Mouse (Mus musculus) kidney, postnatal 4 days (tissue): ENCODE results near the gene Gsx1.

ENCODE experiments used
- DNase-seq, 2 experiments: peaks; one replicate each; pipeline ENCODE4 v3.0.0; 2021; ENCODE audit warnings: mixed read lengths in 2 of 2

Gsx1 gene

DNA sequence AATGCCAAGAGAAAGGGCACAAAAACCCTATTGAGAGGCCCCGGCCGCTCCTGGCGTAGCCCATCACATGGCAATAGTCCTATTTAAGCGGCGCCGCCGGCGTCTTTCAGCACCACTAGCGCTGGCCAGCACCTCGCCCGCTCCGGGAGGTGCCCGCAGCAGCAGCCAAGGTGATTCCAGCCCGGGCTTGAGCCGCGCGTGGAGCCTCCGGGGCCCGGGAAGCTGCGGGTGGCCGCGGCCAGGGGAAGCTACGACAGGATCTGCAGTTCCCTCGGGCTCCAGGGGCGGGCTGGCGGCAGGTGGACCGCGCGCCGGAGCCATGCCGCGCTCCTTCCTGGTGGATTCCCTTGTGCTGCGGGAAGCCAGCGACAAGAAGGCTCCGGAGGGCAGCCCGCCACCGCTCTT is at the start of gene Gsx1:
Gsx1 (plus strand) TSS at position 126 of the 405 bp plus-strand sequence.
- peak; percentile 87 to 89 for DNase-seq

DNA sequence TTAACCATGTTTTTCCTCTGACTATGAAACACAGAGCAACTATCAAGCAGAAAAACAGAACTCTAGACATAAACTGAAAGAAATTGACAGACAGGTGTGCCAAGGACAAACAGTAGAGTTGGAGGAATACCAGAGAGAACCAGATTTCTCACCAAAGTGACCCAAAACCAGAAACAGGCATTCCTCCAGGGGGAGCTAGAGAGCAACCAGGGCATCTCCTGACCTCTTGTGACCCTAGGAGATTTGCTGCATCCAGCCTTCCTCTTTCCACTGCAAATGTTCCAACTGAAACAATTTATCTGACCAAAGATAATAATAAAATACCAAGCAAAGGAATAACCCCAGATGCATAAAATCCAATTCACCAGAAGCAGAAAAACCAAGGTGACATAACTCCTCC is 41.2 kb upstream of the Gsx1 start:
- DNase-seq = no peak

DNA sequence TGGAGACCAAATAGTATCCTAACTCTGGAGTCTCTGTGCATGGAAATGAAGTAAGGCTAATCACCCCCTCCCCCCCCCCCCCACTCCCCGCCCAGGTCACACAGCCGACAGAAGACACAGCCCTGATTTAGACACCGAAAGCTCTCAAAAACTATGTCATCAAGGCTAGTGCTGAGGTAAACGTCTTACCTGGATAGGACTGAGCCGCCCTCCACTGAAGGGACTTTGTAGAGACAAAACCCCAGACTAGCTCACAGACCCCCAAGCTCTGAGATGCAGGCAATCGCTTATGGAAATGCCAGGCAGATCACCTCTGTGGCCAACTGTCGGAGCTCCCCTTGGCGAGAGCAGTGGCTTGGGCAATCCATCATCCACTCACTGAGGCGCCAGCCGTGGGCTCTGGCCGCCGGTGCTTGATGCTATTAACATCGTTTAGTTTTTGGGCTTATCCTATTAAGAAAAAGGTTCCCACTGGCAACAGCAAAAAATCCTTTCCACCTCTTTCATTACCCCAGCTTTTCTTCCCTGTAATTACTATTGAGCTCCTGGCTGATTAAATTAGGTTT is 33.6 kb upstream of the Gsx1 start:
- DNase-seq = no peak

DNA sequence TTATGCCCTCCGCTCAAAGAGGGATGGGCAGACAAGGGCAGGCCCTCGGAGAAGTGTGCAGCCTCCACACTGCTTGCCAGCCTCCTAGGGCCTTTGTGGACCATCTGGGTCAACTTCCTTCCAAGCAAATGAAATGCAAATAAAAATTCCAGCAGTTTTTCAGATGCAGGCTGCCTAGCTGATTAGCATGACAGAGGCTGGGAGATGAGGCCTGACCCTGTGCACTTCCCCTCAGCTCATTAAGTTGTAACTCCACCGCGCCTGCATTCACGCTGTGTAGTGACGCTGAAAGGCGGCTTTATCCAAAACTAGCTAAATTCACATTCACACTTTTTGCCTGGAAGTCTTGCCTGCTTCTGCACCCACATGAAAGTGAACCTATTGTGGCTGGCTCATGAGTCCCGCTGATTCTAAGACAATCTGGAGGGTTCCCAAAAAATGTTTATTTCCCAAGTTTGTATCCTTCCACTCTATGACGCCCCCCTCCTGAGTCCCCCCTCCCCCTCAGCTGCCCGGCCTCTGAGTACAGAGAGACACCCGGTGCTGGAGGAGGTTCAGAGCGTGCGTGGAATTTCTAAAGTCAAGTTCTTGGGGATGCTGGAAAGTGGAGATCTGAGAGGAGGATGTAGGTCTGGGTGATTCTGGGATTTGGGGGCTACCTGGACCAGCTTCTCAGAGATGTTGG is 32.9 kb upstream of the Gsx1 start:
- DNase-seq = peak in 1 of 2 experiments; percentile 13

DNA sequence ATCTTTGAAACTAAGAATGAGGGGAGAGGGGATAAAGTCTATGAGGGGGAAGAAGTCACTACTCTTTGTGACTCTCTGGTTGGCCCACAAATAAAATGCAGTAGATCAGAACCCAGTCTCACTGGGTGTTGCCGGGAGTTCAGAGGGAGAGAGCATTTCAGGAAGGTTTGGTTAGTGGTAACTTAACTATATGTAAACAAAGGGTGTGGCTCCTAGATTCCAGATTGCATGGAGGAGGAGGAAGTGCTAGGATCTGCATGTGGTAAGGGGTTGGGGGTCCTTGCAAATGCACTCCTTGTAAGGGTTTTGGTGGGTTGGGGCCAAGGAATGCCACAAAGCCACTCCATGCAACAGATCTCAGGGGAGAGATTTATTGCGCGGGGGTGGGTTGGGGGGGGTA is 32.1 kb upstream of the Gsx1 start:
- DNase-seq = no peak

DNA sequence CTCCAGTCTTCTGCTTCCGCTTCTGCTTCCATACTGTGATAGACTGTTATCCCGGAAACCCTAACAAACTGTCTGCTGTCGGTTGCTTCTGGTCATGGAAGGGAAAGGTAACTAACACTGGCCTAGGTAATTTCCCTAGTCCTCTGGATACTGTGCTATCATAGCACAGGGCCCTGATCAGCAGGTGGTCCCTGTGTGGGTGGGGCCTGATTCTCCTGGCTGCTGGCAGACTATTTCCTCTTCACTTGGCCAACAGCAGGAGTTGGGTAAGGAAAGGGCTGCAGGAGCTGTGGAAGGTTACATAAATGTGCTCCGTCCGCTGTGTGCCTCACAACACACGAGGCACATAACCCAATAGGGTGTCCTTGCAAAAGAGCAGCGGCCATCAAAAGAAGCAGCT is 31.1 kb upstream of the Gsx1 start:
- no peak for DNase-seq

DNA sequence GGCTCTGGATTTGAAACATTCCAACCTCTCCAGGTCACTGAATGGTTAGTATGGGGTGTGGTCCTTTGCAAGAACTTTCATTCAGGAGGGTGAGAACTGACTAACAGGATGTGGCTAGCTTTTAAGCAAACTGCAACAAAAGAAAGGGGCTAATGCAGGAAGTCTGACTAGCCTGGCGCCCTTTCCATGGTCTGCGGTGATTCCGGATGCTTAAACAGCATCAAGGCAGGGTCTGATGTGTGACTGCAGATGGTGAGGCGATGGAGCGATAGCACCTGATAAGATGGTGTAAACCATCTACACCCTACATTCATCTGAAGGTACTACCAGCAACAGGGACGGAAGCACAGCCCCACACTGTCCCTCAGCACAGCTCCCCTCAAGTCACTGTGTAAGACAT is 29.2 kb upstream of the Gsx1 start:
- DNase-seq = no peak

DNA sequence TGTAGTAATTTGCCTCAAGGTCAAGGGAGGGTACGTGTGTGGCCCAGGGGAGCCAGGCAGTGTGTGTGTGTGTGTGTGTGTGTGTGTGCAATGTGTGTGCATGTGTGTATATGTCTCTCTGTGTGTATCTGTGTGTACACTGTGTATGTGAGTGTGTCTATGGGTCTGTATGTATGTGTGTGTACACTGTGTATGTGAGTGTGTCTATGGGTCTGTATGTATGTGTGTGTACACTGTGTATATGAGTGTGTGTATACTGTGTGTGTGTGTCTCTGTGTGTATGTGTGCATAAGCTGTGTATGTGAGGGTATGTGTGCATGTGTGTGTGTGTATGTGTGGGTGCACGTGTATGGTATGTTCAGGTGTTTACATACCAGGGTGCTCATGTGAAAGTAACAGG is 28.7 kb upstream of the Gsx1 start:
- DNase-seq = no peak

DNA sequence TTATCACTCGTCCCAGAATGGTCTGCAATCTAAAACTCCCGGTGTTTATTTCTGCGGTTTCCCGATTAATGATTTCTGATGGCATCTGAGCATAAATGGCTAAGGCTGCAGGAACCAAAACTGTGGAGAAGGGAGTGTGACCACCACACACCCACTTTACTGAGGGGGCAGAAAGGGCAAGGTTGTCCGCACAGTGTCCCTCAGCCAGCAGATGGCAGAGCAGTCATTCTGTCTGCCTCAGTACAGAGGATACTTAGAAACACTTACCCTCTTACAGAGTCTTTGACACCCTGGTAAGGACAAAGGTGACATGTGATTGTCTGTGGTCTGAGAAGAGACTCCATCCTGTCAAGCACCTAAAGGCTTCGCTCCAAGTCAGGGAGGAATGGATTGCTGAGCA is 23.4 kb upstream of the Gsx1 start:
- DNase-seq = peak in 1 of 2 experiments; percentile 12

DNA sequence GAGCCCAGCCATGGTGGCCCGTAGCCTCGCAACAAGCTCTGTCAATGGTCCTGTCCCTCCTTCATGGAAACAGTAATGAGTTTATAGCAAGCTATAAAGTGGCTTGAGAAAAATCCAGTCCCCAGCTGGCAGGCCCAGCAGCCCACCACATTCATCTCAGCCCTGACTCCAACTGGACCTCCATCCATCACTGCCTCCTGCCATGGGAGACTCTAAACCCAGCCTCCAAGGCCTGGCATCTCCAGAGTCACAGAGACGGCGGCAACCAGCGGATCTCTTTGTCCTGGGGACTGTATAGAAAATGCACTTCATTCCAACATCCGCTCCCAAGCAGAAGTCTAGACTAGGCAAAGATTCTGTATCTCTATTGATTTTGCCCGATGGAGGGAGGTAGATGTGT is 18.4 kb upstream of the Gsx1 start:
- no peak for DNase-seq

DNA sequence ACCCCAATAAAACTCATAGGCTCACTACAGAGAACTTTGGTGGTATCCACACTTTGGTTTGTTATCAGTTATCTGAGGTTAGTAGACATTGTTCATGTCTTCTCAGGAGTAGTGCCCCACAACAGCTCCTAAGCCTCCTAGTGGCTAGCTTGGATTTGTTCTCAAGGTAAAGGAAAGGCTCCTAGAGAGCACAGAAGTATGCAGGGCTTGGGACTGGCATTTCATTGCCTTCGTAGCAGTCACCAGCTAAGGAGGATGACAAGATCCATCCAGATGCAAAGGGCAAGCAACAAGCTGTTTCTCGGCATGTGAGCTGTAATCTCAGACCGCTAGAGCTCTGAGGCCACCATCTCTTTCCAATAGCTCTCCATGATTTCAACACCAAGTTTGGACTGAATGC is 14.4 kb upstream of the Gsx1 start:
- DNase-seq = no peak

DNA sequence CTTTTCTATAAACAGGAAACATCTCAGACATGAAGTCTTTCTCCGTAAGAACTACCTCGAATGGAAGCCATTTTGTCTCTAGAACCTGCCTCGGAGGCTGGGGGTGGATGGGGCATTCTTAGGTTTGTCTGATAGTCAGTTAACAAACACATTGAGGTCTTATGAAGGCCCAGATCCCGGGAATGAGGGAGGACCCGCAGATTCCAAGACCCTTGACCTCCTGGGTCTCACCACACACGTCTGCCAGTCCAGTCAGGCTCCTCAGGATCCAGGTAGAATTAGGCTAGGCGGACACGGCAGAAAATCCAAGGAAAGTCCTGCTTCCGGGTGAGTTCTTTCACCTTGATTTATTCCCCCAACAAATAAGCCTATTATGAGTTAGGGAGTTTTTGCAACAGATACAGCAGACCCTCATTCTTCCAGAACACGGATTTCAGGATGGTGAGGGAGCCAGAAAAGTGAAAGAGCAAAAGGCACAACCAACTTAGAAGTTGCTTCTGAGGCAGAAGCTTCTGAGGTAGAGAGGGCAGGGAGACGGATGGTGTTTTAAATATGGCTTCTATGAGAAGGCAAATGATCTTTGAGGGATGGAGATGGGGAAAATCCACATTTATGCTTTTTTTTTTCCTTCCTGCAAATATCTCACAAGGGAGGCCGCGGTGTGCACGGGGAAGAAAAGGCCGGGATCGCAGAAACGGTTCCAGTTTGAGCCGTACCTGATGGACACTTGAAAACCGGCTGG is 3.2 kb upstream of the Gsx1 start:
- no peak for DNase-seq

DNA sequence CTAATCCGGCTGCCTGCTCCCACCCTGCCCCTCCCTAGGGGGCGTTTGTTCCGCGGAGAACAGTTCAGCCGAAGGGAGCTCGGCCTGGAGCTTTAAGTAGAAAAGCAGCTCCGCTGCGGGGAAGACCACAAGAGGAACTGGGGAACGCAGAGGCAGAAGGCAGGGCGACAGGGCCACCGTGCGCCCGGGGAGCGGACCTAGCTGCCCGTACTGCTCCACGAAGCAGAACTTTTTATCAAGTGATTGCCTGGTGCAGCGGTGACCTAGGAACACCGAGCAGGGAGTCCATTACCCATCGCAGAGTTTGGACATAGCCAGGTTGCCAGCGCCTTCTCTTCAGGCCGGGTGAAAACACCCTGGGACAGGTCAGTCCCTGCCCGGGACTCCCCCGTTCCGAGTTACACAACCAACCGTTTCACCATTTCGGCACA is 2.5 kb upstream of the Gsx1 start:
- DNase-seq = peak in 1 of 2 experiments; percentile 41

DNA sequence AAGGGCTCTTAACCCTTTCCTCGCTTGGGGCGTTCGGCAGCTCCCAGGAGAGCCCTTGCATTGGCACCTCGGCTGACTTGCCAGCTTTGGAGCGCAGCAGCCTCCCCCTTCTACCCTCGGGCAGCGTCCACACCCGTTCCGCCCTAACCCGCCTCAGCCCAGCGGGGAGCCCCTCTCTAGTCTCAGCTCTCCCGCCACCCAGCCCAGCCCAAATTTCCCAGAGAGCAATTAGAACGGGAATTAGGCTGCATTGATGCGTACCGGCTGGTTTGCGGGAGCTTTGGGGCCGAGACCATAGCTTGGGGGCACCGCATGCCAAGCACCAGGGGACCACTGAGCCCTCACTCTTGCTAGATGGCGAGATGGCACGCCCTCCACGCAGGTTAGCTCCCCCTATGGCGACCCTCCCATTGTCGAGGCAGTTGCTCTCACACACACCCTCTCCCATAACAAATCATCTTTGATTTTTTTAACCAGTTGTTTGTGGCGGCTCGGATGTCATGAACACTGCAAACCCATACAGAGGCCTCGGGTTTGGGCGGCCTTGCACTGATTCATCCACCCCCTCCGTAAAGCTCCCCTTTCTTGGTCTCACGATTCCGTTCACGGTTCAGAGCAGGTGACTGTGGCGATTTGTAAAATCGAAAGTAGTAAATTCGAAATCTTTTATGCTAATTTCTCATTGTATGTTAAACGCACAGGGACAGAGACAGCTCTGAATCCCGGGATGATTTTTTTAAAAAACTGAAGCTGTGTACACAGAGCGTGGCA is 1.5 kb upstream of the Gsx1 start:
- peak in 1 of 2 experiments; percentile 32 for DNase-seq

DNA sequence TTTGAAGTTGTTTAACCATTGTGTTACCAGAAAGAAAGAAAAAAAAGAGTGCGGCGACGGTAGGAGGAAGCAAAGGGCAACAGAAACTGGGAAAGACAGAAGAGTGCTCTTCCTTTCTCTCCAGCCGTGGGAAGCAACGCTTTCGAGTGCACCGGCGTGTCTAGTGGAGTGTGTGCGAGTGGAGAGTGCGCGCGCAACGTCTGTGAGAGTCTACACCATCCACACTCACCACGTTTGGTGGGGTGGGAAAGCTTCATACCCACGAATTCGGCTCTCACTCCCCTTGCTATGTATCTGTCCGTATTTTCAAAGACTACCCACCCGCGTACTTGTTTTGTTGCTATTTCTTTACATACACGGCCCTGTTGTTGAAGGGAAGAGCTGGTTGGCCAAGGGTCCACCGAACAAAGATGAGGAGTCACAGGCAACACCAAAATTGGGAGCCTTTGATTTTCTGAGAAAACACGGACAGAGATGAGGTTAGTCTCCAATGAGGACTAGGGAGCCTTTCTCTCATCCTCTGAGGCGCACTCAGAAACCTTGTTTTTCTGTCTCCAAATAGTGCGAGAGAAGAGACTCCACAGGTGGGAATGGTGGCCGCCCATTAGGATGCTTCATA is 835 bp upstream of the Gsx1 start:
- DNase-seq = no peak

DNA sequence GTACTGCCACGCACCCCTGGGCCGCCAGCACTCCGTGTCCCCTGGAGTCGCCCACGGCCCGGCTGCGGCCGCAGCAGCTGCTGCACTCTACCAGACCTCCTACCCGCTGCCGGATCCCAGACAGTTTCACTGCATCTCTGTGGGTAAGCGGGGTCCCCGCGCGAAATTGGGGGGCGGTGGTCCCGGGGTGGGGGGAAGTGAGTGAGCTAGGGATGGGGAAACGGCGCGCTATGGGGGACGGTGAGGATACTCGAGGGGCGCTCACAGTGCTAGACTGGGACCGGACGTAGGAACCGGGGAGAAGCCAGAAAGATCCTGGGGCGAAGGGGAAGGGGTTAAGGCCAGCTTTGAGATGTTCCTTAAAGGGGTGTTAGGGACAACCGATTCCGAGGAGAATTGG is 660 bp downstream of the Gsx1 start:
- DNase-seq = no peak

DNA sequence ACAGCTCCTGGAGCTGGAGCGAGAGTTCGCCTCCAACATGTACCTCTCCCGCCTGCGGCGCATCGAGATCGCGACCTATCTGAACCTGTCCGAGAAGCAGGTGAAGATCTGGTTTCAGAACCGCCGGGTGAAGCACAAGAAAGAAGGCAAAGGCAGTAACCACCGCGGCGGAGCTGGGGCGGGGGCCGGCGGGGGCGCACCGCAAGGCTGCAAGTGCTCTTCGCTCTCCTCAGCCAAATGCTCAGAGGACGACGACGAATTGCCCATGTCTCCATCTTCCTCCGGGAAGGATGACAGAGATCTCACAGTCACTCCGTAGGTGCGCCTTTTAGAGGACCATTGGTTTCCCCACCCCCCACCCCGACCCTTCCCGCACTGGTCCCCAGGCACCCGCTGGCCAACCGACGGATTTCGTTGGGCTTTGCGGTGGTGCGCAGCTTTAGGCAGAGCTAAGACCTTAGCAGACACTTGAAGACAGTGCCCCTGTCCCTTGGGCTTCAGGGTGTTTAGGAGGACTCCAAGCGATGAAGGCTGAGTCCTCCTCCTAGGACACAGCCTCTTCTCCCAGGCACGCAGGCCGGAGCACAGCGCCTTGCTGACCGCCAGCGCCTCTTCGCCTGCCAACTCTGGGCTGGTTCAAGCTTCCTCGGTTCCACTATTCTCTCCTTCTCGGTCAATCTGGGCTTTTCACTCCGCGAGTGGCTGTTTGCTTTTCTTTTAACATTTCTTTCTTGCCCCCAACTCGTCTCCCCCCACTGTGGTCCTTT is 1.5 kb downstream of the Gsx1 start:
- no peak for DNase-seq

DNA sequence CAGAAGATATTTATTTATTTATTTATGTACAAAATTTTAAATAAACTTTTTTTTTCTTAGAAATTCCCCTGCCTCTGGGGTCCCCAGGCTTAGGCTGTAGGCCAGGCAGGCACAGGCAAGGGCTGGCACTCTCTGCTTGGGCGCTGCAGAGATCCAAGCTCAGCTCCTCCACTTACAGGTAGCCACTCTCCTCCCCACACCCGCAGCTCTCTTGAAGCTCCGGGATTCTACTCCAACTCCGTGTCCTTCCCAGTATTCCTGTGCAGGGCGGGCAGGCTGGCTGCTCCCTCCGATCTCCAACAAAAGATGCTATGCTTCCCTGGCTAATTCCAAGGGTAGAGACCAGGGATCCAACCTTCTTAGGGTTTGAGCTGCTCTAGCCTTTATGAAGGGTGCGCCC is 2.4 kb downstream of the Gsx1 start:
- no peak for DNase-seq

DNA sequence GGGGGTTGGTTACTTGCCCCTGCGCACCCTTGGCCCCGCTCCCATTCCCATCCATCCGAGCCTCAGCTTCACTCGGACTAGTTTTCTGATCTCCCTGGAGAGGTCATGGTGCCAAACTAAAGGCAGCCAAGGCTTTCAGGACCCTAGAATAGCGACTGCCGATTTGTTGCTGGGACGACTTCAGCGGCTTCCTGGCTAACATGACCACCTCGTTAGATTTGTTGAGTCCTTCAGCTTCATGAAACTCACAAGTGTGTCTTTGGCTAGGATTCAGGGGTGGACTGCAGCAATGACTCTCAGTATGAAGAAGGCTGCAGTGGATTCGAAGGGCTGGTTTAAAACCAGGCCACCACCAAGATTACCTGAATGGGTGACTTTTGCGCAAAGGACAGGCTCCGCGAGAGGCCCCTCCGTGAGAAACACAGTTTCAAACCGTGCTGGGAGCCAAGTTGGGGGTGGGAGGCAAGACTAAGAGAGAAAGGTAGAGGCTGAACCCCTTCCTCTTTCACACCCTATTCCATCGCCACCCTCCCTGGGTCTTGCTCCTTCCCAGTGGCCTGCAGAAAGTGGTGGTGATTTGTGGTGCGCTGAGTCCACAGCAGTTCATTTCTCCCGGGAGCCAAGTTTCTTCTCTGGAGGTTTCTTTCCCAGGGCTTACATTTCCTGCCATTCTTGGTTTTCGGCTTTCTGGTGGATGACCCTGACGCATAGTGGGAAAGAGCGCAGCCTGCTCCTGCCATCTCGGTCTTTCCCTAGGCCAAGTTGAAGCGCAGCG is 3.5 kb downstream of the Gsx1 start:
- DNase-seq = no peak

DNA sequence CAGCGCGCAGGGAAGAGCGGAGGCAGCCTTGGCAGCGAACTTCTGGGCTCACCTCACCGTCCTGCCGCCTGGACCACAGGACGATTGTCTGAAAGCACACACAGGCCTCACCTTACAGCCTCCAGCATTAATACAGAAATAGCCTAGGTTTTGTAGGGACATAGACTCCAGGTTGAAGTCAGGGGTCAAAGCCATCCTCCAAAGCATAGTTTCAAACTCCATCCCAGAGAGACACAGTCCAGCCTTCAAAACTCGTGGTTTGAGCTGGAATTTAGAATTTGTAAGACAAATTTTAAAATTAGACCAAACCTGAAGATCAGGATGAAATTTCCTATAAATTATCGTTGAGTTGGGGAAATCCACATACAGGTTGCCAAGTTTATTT is 4.1 kb downstream of the Gsx1 start:
- no peak for DNase-seq

DNA sequence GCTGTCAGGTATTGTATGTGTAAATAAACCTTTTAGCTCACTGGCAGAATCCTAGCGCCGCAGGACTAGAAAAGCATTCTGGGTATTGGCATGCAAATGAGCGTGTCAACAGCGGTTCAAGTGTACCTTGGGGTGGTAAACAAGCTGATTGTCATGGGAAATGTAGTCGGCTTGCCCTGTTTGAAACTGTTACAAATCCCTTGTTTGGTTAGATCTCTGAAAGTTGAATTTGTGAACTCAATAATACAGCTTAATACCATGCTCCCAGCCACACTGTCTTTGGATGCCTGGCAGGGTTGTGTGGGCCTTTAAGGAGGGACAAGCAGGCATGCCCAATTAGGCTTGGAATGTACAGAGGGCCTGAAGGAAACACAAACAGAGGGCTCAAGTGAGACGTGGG is 16.4 kb downstream of the Gsx1 start:
- DNase-seq = no peak
